Comparison of ENCODE assay signal across 24 mouse cellular contexts in the genomic region with DNA sequence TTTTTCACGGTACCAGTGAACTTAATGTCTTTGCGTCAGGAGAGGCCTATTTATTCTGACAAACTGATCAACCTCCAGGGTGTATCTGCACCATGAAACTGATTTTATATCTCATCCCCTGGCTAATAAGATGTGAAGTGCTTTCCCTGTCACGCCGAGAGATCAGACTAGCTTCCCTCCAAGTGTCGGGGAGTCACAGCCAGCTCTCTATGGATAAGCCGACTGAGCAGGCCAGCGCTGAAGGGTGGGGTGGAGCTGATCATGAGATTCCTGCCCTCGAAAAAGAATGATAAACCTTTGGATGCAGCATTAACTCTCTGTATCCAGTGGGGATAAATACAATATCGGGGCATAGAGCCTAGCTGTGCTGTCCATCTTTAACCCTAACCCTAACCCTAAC.
"Had no signal": no experiment of that assay in that cellular context is flagged by ENCODE, and none has a peak within 500 bp of the region (broad histone marks: within the 10 kb centered on the region; RNA-seq: fewer than 3 reads in every experiment).

No protein-coding gene starts in this region.

- H3K27me3 ChIP-seq: intestine, embryonic 15.5 days had no signal

- H3K4me1 ChIP-seq: intestine, embryonic 15.5 days; limb, embryonic 10.5 days; limb, embryonic 12.5 days had no signal

- ATAC-seq: forebrain, embryonic 16.5 days; hindbrain, embryonic 16.5 days; inflammation-experienced regulatory T-cells, adult 6 months; intestine, embryonic 15.5 days; intestine, postnatal 0 days had no signal

- H3K4me2 ChIP-seq: heart, embryonic 12.5 days; hindbrain, embryonic 14.5 days; intestine, embryonic 15.5 days; limb, embryonic 12.5 days; liver, embryonic 11.5 days had no signal

- H3K9ac ChIP-seq: heart, embryonic 12.5 days; hindbrain, embryonic 14.5 days; intestine, embryonic 15.5 days; limb, embryonic 12.5 days had no signal

- H3K36me3 ChIP-seq: heart, embryonic 12.5 days; intestine, embryonic 15.5 days; limb, embryonic 10.5 days; limb, embryonic 12.5 days had no signal

- H3K9me3 ChIP-seq: heart, embryonic 12.5 days; intestine, embryonic 15.5 days; limb, embryonic 10.5 days; limb, embryonic 12.5 days had no signal

- DNase-seq: gastrocnemius, adult 2 months; gastrocnemius, postnatal 10 days; gastrocnemius, postnatal 25 days; heart, adult 2 months; heart, postnatal 10 days; heart, postnatal 36 days; kidney, adult 18-20 months; kidney, adult 8-10 months; kidney, postnatal 10 days; kidney, postnatal 25 days; kidney, postnatal 4 days; liver had no signal

- H3K27ac ChIP-seq: gastrocnemius, adult 2 months; heart, adult 2 months; hindbrain, embryonic 14.5 days; intestine, embryonic 15.5 days; layer of hippocampus, adult 2 months; left cerebral cortex, adult 2 months; limb, embryonic 10.5 days; limb, embryonic 12.5 days had no signal

- H3K4me3 ChIP-seq: gastrocnemius, adult 2 months; heart, adult 2 months; heart, embryonic 12.5 days; intestine, embryonic 15.5 days; layer of hippocampus, adult 2 months; left cerebral cortex, adult 2 months; limb, embryonic 10.5 days; limb, embryonic 12.5 days had no signal
